Mouse (Mus musculus) T-helper 17 cell (primary cell): ENCODE data around the gene Ifna13.

ENCODE experiments used
- in situ Hi-C, 2 experiments: fragments of 300-600 bp; cut with MboI, MseI; formaldehyde crosslinking; loops; 1 replicate in 1 of 2; 2 replicates in 1 of 2; pipeline ENCODE4 v1.15.1; 2025; ENCODE audit warnings: high pct_unique_total_duplicates in 2 of 2

Ifna13 gene

DNA sequence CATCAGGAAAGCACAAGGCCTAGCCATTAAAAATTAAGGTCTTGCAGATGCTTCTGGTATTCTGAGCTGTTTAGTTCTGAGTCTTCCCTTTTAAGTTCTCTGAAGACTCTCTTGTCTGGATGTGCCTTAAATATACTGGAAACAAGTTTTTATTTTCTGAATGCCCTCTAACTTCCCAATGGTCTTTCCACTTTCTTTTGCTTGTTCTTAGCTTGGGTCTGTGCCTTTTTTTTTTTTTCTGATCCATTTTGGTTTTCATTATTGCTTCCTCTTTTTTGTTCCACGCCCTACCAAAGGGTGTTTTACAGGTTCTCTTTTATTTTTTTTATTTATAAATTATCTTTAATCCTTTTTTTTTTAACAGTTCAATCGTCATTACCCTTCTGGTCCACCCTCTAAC lies at the start of gene Ifna13:
Gene Ifna13, minus strand, starts transcription at position 101 of the 400 bp plus-strand sequence.
- in situ Hi-C loops = loop anchor here (5.0 kb wide), 1 partner anchor 92 kb away; no protein-coding TSS in a partner anchor

DNA sequence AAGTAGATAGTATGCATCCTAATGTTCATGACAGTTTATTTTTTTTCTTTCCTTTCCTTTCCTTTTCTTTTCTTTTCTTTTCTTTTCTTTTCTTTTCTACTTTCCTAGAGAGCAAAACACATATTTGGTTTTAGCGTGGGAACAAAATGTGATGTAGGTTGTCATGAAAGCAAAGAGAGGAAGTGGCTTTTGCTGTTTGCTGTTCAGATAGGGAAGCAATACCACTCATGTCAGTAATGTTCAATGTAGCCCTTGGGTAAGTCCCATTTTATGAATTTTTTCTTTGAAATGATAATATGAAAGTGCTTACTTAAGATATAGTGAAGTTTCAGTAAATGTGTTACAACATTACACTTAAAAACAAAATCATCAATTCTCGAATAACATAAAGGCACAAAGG lies 49.1 kb upstream of the Ifna13 start:
- in situ Hi-C loops = loop anchor here in 1 of 2 experiments (5.0 to 25.0 kb wide), 3 partner anchors 34 to 844 kb away; no protein-coding TSS in a partner anchor

DNA sequence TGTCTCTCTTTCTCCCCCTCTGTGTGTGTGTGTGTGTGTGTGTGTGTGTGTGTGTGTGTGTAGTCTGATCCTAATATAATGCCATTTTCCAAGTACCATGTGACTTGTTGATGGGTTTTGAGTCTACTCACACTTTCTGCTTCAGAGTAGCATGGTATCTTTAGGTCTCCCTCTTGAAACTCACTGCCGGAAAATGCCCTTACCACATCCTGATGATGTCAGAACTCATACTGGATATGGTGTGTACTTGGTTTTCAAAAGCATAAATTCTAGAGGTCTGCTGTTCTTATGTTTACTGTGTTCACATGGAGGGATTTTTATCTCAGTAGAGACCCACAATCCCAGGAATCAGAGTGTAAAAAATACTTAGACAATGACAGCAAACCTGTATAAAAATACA lies 48.3 kb upstream of the Ifna13 start:
- in situ Hi-C loops = loop anchor here in 1 of 2 experiments (5.0 to 25.0 kb wide), 3 partner anchors 35 to 845 kb away; no protein-coding TSS in a partner anchor

DNA sequence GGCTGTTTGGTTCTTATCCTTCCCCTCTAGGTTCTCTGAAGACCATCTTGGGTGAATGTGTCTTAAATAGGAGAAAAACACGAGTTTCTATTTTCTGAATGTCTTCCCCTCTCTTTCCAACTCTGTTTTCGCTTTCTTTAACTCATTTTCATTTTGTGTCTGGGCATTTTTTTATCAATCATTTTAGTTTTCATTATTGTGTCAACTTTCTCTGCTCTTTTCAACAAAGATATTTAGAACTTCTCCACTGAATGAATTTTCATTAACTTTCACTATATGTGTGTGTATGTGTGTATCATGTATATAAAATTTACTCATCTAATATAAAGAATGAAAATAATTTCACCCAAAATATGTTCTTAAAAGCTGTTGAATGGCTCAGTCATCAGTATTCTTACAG lies 47.0 kb upstream of the Ifna13 start, which contains the start of gene Ifnab:
Gene Ifnab, minus strand, starts transcription at position 101 of the 400 bp plus-strand sequence.
- in situ Hi-C loops = loop anchor here in 1 of 2 experiments (5.0 to 25.0 kb wide), 3 partner anchors 36 to 846 kb away; no protein-coding TSS in a partner anchor

DNA sequence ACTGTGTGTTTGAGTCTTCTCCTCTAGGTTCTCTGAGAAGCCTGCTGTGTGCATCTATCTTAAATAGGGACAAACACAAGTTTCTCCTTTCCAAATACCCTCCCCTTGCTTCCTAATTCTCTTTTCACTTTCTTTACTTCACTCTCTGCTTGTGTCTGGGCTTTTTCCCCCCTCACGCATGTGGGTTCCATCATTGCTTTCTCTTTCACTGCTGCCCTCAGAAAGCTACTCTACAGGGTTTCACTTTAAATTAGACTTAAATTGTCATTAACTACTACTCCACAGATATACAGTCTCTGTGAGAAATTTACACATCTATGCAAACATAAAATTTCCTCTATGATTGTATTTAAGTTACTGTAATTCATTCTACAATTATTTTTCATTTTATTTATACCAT lies 39.6 kb upstream of the Ifna13 start, which contains the start of gene Ifna2:
Gene Ifna2, minus strand, starts transcription at position 101 of the 400 bp plus-strand sequence.
- in situ Hi-C loops = loop anchor here in 1 of 2 experiments (25.0 kb wide), 2 partner anchors 578 to 853 kb away; no protein-coding TSS in a partner anchor

DNA sequence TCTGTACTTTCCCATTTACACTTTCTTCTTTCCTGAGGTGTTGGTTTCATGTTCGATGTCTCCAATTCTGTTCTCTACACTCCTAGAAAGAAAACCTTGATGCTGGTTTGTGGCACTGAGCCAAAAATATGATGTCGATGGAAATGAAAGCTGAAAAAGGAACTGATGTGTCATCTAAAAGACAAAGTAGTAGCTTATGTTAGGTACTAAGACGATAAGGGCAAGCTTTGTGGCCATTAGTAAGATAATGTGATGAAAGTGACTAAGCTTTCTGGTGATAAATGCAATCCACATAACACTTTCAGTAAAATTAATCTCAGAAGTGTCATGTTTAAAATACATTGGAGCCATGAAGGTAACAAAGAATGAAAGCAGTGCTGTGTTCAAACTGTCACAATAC lies 37.1 kb upstream of the Ifna13 start:
- in situ Hi-C loops = loop anchor here in 1 of 2 experiments (25.0 kb wide), 2 partner anchors 581 to 856 kb away; no protein-coding TSS in a partner anchor

DNA sequence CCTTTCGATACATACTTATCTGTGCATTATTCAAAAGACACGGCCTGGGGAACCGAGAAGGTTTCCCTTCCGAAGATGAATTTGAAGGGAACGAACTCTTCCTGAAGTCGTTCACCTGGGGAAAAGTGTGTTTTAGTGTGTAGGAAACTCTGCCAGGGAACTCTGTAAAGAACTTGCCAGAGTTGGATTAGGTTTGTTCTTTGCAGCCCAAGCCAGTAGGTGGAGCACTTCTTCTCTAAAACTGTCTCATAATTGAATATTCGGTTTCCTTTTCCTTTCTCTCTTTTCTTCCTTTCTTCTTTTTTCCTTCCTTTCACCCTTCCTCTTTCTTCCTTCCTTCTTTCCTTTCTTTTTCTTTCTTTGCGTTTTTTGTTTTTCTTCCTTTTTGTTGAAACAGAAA lies 36.1 kb upstream of the Ifna13 start:
- in situ Hi-C loops = loop anchor here in 1 of 2 experiments (25.0 kb wide), 2 partner anchors 582 to 857 kb away; no protein-coding TSS in a partner anchor

DNA sequence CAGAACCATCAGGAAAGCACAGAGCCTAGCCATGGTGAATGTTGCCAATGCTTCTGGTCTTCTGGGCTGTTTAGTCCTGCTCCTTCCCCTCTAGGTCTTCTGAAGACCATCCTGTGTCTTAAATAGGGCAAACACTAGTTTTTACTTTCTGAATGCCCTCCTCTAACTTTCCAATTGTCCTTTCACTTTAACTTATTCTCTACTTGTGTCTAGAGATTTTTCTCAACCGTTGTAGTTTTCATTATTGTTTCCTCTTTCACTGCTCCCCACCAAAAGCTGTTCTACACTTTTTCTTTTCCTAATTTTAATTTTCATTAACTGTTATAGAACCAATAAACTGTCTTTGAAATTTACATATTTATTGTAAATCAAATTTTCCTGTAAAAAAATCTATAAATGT lies 32.6 kb upstream of the Ifna13 start, which contains the start of gene Ifna16:
Gene Ifna16, minus strand, starts transcription at position 101 of the 400 bp plus-strand sequence.
- in situ Hi-C loops = loop anchor here in 1 of 2 experiments (25.0 kb wide), 2 partner anchors 585 to 860 kb away; no protein-coding TSS in a partner anchor

DNA sequence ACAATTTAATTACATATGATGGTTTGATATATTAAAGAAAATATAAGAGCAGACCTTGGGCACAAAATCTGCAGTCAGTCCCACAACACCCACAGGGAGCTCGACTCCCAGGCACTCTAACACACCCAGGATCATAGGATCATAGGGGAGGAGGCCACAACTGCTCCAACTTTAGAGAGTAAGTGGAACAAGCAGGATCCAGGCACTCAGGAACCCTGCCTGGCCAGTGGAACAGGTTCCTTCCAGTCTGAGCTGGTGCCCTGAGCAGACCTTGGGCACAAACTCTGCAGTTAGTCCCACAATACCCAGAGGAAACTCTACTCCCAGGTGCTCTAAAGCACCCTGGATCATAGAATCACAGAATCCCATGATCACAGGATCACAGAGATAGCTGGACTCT lies 11.2 kb upstream of the Ifna13 start:
- in situ Hi-C loops = no loop called here

DNA sequence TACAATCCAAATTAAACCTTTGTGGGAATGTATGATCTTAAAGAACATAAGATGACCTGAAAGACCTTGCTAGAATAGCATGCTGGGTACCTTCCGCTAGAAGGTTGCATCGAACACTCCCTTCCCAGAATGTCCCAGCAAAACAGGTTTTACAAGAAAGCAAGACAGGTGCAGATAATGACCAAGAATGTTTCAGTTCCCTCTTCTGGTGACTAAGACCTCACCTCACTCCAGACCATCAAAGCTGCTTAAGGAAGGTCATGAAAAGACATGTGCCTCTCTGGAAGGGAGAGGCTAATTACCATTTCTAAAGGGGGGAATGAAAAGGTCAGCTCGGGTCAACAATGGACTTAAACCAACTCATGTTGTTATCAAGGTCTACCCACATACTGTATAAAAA lies 9.4 kb upstream of the Ifna13 start:
- in situ Hi-C loops = no loop called here

DNA sequence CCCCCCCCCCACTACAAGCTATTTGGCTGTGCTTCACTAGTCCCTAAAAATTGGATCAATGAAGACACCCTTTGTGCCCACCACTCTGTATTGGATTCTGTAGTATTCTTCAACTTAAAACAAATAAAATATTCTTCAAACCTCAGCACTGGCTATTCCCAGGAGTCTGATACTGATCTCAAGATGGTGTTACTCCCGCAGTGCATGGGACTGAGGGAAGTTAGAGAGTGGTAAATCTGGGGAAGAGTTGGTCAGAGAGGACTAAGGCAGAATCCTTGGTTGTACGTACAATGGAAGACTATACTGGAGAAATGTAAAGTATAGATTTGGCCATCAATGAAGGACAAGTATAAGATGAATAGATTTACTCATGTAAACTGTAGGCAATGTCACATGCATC lies 1.7 kb downstream of the Ifna13 start:
- in situ Hi-C loops = loop anchor here (5.0 kb wide), 1 partner anchor 90 kb away; no protein-coding TSS in a partner anchor

DNA sequence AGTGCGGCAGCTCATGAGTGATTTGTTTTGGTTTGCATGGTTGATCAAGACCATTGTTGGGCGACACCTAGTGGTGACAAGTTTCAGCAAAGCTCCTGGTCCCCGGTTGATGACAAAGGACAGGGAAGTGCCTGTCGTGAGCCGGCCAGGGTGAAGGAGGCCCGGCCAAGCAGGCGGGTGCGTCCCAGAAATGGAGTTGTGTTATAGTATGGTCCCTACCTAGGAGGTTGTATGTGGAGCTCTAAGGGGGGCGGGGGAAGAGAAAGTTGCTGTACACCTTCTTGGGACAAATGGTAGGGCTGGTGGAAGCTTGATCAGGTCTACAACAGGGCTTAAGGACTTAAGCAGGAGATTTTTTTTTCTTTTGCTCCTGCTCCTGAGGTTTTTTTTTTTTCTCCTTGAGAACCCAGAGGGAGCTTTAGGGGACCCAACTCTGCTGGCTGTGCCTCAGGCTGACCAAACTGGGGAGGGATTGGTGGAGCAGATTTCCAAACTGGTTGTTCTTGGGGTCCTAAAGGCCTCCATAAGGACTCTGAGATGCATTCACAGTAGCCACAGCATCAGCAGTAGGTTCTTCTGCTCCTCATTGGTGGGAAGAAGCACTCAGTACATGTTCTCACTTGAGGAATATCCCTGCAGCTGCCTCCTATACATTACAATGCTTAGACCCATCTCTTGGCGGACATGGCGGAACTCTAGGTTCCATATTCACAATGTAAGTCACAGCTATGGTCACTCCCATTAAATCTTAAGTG lies 3.0 kb downstream of the Ifna13 start:
- in situ Hi-C loops = loop anchor here (5.0 kb wide), 1 partner anchor 89 kb away; no protein-coding TSS in a partner anchor

DNA sequence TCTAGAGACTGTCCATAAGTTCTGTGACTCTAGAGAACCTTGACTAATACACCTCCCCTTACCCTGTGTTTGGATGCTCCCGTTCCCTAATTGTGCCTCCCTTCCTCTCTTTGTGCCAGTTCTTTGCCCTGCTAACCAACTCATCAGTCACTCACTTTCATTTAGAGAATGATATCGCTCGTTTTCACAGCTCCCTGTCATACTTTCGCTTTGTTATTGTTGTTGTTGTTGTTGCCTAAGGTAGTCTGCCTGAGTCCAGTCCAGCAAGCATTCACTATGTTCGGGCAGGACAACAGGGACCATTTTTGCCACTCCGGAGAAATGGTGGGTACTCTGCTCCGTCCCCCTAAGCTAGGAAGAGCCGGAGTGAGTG lies 3.6 kb downstream of the Ifna13 start:
- in situ Hi-C loops = loop anchor here (5.0 kb wide), 1 partner anchor 88 kb away; no protein-coding TSS in a partner anchor

DNA sequence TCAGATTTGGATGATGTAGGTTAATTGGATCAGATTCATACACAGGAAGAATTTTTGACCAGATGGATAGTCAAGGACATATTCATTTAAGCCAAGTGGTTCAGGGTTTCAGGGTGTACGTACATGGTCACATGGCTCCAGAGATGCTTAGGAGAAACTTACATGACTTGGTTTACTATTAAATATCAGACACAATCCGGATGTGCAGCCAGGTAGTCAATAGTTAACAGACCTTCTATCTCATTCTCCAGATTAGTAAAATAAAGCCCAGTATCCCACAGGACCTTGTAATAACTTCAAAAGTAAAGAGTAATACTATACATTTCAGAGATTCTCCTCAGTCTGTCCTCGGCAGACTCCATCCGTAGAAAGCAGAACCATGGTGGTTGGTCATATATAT lies 9.9 kb downstream of the Ifna13 start, which contains the start of gene C87499:
Gene C87499, minus strand, starts transcription at position 101 of the 400 bp plus-strand sequence.
- in situ Hi-C loops = no loop called here

DNA sequence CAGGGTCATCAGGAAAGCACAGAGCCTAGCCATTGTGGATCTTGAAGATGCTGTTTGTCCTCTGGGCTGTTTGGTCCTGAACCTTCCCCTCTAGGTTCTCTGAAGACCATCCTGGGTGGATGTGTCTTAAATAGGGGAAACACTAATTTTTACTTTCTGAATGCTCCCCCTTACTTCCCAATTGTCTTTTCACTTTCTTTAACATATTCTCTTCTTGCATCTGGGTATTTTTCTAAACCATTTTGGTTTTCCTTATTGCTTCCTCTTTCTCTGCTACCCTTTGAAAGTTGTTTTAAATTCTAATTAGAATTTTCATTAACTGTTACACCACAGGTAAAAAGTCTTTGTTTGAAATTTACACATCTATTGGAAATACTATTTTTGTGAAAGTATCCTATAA lies 41.0 kb downstream of the Ifna13 start, which contains the start of gene Ifna12:
Gene Ifna12, minus strand, starts transcription at position 101 of the 400 bp plus-strand sequence.
- in situ Hi-C loops = no loop called here
